Mouse (Mus musculus) forebrain, embryonic 15.5 days (tissue): ENCODE measurements around the gene Vmn1r70. TPM values are rescaled to one million over a fixed set of nuclear protein-coding genes. Genes with fewer than 3 reads are reported as not detected.

Experiments
- ATAC-seq: fragments of 200-750 bp; cut with Nextera tagmentation; replicated peaks from 2 replicates; pipeline ENCODE4 v1.8.0; 2017; ENCODE audit warnings: mild to moderate bottlenecking, moderate TSS enrichment, moderate library complexity
- H3K27ac ChIP-seq: fragments of 300-500 bp; sonication (generic); replicated peaks from 2 replicates; pipeline ENCODE4 v1.5.1; 2015; ENCODE audit warnings: mild to moderate bottlenecking, inconsistent platforms
- H3K27me3 ChIP-seq: fragments of 300-500 bp; sonication (generic); 2 replicates; pipeline ENCODE4 v1.6.1; 2015; ENCODE audit warnings: inconsistent platforms
- H3K36me3 ChIP-seq: fragments of 300-500 bp; sonication (generic); 2 replicates; pipeline ENCODE4 v1.6.1; 2015; ENCODE audit warnings: mild to moderate bottlenecking, inconsistent platforms
- H3K4me1 ChIP-seq: fragments of 300-500 bp; sonication (generic); 2 replicates; pipeline ENCODE4 v1.6.1; 2015; ENCODE audit warnings: inconsistent platforms
- H3K4me2 ChIP-seq: fragments of 300-500 bp; sonication (generic); replicated peaks from 2 replicates; pipeline ENCODE4 v1.6.1; 2015; ENCODE audit warnings: mild to moderate bottlenecking, inconsistent platforms
- H3K4me3 ChIP-seq: fragments of 300-500 bp; sonication (generic); 2 replicates; pipeline ENCODE4 v1.5.1; 2015; ENCODE audit warnings: mild to moderate bottlenecking, inconsistent platforms
- H3K9ac ChIP-seq: fragments of 300-500 bp; sonication (generic); replicated peaks from 2 replicates; pipeline ENCODE4 v1.6.1; 2015; ENCODE audit warnings: mild to moderate bottlenecking, inconsistent platforms
- H3K9me3 ChIP-seq: fragments of 300-500 bp; sonication (generic); 2 replicates; pipeline ENCODE4 v1.6.1; 2016; ENCODE audit warnings: inconsistent platforms
- WGBS: fragments of 180-500 bp; shearing (Covaris S2); methylation state at CpG from one replicate; pipeline ENCODE4 v1.1.7; 2015; ENCODE audit warnings: mixed read lengths; 5-methylcytosine and 5-hydroxymethylcytosine counted together
- polyA plus RNA-seq: library from polyadenylated mRNA; unstranded; fragments of >200 nt; fragmentation: Nextera tagmentation; extraction: Ambion mirVana; gene quantifications from 2 replicates; pipeline ENCODE4 v1.2.1, GENCODE M21; 2015

Gene Vmn1r70
- polyA plus RNA-seq = not detected in 2 replicates

- Histone ChIP-seq H3K4me3 (no peak within 1 kb of the TSS), H3K9me3 (peaks cover 10% of the 10 kb centered on the region; the same call in 1 of the 2 replicates), H3K27ac (no peak within 1 kb of the TSS), H3K9ac (no peak within 1 kb of the TSS), H3K4me2 (no peak within 1 kb of the TSS), H3K27me3 (no peaks in the 10 kb centered on the region), H3K4me1 (no peaks in the 10 kb centered on the region), H3K36me3 (no peaks in the 10 kb centered on the region)
- 77% methylated on average over 1 of the region's 1 CpGs for WGBS
- ATAC-seq = no peak
Measured at GRCm38 (mm10) chr7:10631232-10631631, at the start of gene Vmn1r70. Vmn1r70 (plus strand) TSS chr7:10631532.

- no peak within 1 kb of the TSS for H3K4me3 ChIP-seq
- H3K4me2 ChIP-seq = no peak within 1 kb of the TSS
- no peaks in the 10 kb centered on the region for H3K36me3 ChIP-seq
- H3K9me3 ChIP-seq = peaks cover 15% of the 10 kb centered on the region
- H3K27me3 ChIP-seq = no peaks in the 10 kb centered on the region
- H3K9ac ChIP-seq = no peak within 1 kb of the TSS
- ATAC-seq = no peak
- H3K4me1 ChIP-seq = no peaks in the 10 kb centered on the region
- no peak within 1 kb of the TSS for H3K27ac ChIP-seq
Measured at GRCm38 (mm10) chr7:10613559-10613958, 17.8 kb upstream of the Vmn1r70 start, which contains the start of gene Vmn1r69. Vmn1r69 (minus strand) TSS chr7:10613659.

Other genes starting within 250 kb of the Vmn1r70 start
- gene Vmn1r67, start 188.2 kb upstream of the Vmn1r70 start, polyA plus RNA-seq = not detected in 2 replicates
- gene Zik1, start 136.1 kb upstream of the Vmn1r70 start, polyA plus RNA-seq = 54.4 and 54.6 TPM in 2 replicates
- gene Vmn1r68, start 73.0 kb upstream of the Vmn1r70 start, polyA plus RNA-seq = not detected in 2 replicates
- gene Vmn1r69, start 17.9 kb upstream of the Vmn1r70 start, polyA plus RNA-seq = not detected in 2 replicates
- gene Nlrp4b, start 56.3 kb downstream of the Vmn1r70 start, polyA plus RNA-seq = not detected in 2 replicates
- gene Vmn1r71, start 122.8 kb downstream of the Vmn1r70 start, polyA plus RNA-seq = not detected in 2 replicates